Mouse (Mus musculus) lung, embryonic 15.5 days (tissue): ENCODE data around the gene Rps27a. TPM values are rescaled to one million over a fixed set of nuclear protein-coding genes. Genes with fewer than 3 reads are reported as not detected.
"Not testable (repeated sequence)": the region's sequence is repeated elsewhere in the genome, so short reads cannot be mapped to it uniquely, and the experiment has no call there.

Source experiments
- ATAC-seq: fragments of 200-750 bp; cut with Nextera tagmentation; 2 replicates; pipeline ENCODE4 v1.8.0; 2017; ENCODE audit warnings: moderate number of reproducible peaks, borderline replicate concordance; ENCODE audit not compliant: low FRiP score, low TSS enrichment; ENCODE audit errors: extremely low read depth
- H3K27ac ChIP-seq: fragments of 300-500 bp; sonication (generic); 2 replicates; pipeline ENCODE4 v1.5.1; 2015; ENCODE audit warnings: moderate library complexity, mild to moderate bottlenecking, inconsistent platforms
- H3K27me3 ChIP-seq: fragments of 300-500 bp; sonication (generic); 2 replicates; pipeline ENCODE4 v1.6.1; 2015; ENCODE audit warnings: inconsistent platforms
- H3K36me3 ChIP-seq: fragments of 300-500 bp; sonication (generic); 2 replicates; pipeline ENCODE4 v1.6.1; 2015; ENCODE audit warnings: inconsistent platforms
- H3K4me1 ChIP-seq: fragments of 300-500 bp; sonication (generic); 2 replicates; pipeline ENCODE4 v1.6.1; 2015; ENCODE audit warnings: inconsistent platforms
- H3K4me2 ChIP-seq: fragments of 300-500 bp; sonication (generic); 2 replicates; pipeline ENCODE4 v1.6.1; 2015; ENCODE audit warnings: inconsistent platforms, mild to moderate bottlenecking, moderate library complexity
- H3K4me3 ChIP-seq: fragments of 300-500 bp; sonication (generic); 2 replicates; pipeline ENCODE4 v1.5.1; 2015; ENCODE audit warnings: mild to moderate bottlenecking, inconsistent platforms
- H3K9ac ChIP-seq: fragments of 300-500 bp; sonication (generic); 2 replicates; pipeline ENCODE4 v1.6.1; 2015; ENCODE audit warnings: inconsistent platforms
- H3K9me3 ChIP-seq: fragments of 300-500 bp; sonication (generic); 2 replicates; pipeline ENCODE4 v1.6.1; 2016; ENCODE audit warnings: inconsistent platforms
- WGBS: fragments of 180-500 bp; shearing (Covaris S2); methylation state at CpG from one replicate; pipeline ENCODE4 v1.1.7; 2015; 5-methylcytosine and 5-hydroxymethylcytosine counted together
- polyA plus RNA-seq: library from polyadenylated mRNA; unstranded; fragments of >200 nt; fragmentation: Nextera tagmentation; extraction: Ambion mirVana; gene quantifications from 2 replicates; pipeline ENCODE4 v1.2.1, GENCODE M21; 2015

The Rps27a gene
- polyA plus RNA-seq, 1 experiment from 2014 or later = 1,003 TPM

GRCm38 (mm10) chr11:29546762-29547161, 1.1 kb downstream of the Rps27a start:
- Histone ChIP-seq H3K9me3 (no peaks in the 10 kb centered on the region), H3K9ac (peak overlapping the region; percentile 63), H3K27ac (0 out of 2 replicates have a peak overlapping the region, but pooled peaks have one; percentile 88), H3K4me1 (peaks cover 12% of the 10 kb centered on the region), H3K4me3 (peak overlapping the region; percentile 75), H3K36me3 (peaks cover 34% of the 10 kb centered on the region), H3K4me2 (peak overlapping the region; percentile 74), H3K27me3 (no peaks in the 10 kb centered on the region)
- WGBS = 10% methylated on average over 2 of the region's 2 CpGs
- ATAC-seq = no peak

GRCm38 (mm10) chr11:29546297-29546696, 1.6 kb downstream of the Rps27a start:
- 96% methylated on average over 2 of the region's 2 CpGs for WGBS
- peaks cover 37% of the 10 kb centered on the region for H3K36me3 ChIP-seq

GRCm38 (mm10) chr11:29545150-29545752, 2.7 kb downstream of the Rps27a start:
- Histone ChIP-seq H3K36me3 (peaks cover 40% of the 10 kb centered on the region), H3K4me1 (peaks cover 12% of the 10 kb centered on the region)
- H3K27me3 ChIP-seq, H3K9ac ChIP-seq, H3K27ac ChIP-seq, H3K4me2 ChIP-seq, H3K4me3 ChIP-seq, ATAC-seq, H3K9me3 ChIP-seq: not testable (repeated sequence)
- 88% methylated on average over 4 of the region's 4 CpGs for WGBS

More at GRCm38 (mm10) chr11:29546297-29546696, 1.6 kb downstream of the Rps27a start:
- ATAC-seq, H3K27me3 ChIP-seq, H3K9me3 ChIP-seq, H3K27ac ChIP-seq: not testable (repeated sequence)
- Histone ChIP-seq H3K9ac (peak overlapping the region; percentile 63), H3K4me2 (peak overlapping the region; percentile 74), H3K4me3 (peak overlapping the region; percentile 75), H3K4me1 (peaks cover 12% of the 10 kb centered on the region)

GRCm38 (mm10) chr11:29544225-29544945, 3.5 kb downstream of the Rps27a start:
- no peak overlapping the region for H3K4me3 ChIP-seq
- H3K27ac ChIP-seq = no peak overlapping the region
- peaks cover 42% of the 10 kb centered on the region for H3K36me3 ChIP-seq
- H3K9me3 ChIP-seq = no peaks in the 10 kb centered on the region
- ATAC-seq = no peak
- no peak overlapping the region for H3K9ac ChIP-seq
- WGBS = 93% methylated on average over 3 of the region's 3 CpGs
- H3K4me1 ChIP-seq = peaks cover 12% of the 10 kb centered on the region
- no peak overlapping the region for H3K4me2 ChIP-seq
- no peaks in the 10 kb centered on the region for H3K27me3 ChIP-seq

GRCm38 (mm10) chr11:29538201-29538600, 9.7 kb downstream of the Rps27a start:
- Histone ChIP-seq H3K9ac (no peak overlapping the region), H3K27me3 (no peaks in the 10 kb centered on the region), H3K27ac (no peak overlapping the region), H3K36me3 (peaks cover 38% of the 10 kb centered on the region), H3K9me3 (no peaks in the 10 kb centered on the region), H3K4me2 (no peak overlapping the region), H3K4me3 (no peak overlapping the region), H3K4me1 (no peaks in the 10 kb centered on the region)
- ATAC-seq = no peak
- WGBS = 97% methylated on average over 1 of the region's 1 CpGs

- Histone ChIP-seq H3K36me3 (peaks cover 13% of the 10 kb centered on the region), H3K9ac (peak within 1 kb of the TSS; percentile 69), H3K27me3 (no peaks in the 10 kb centered on the region), H3K9me3 (no peaks in the 10 kb centered on the region), H3K27ac (peak within 1 kb of the TSS; percentile 72), H3K4me2 (peak within 1 kb of the TSS; percentile 63), H3K4me3 (peak within 1 kb of the TSS; percentile 69), H3K4me1 (peaks cover 9% of the 10 kb centered on the region)
- ATAC-seq = peak; percentile 96
- 3% methylated on average over 47 of the region's 47 CpGs for WGBS
These were observed 21.7 kb downstream of the Rps27a start, which contains the start of gene Mtif2 for GRCm38 (mm10) chr11:29525988-29526794. Mtif2 (plus strand) TSS chr11:29526408.

GRCm38 (mm10) chr11:29514682-29515412, 33.1 kb downstream of the Rps27a start, which contains the start of gene Prorsd1:
Prorsd1 (minus strand) TSS chr11:29515033.
- peak within 1 kb of the TSS; percentile 67 for H3K9ac ChIP-seq
- H3K9me3 ChIP-seq = no peaks in the 10 kb centered on the region
- H3K4me2 ChIP-seq = peak within 1 kb of the TSS; percentile 76
- peak within 1 kb of the TSS; percentile 81 for H3K27ac ChIP-seq
- ATAC-seq = peak; percentile 99
- H3K27me3 ChIP-seq = no peaks in the 10 kb centered on the region
- H3K4me1 ChIP-seq = peaks cover 5% of the 10 kb centered on the region; the same call in 1 of the 2 replicates
- no peaks in the 10 kb centered on the region; the same call in 1 of the 2 replicates for H3K36me3 ChIP-seq
- H3K4me3 ChIP-seq = peak within 1 kb of the TSS; percentile 73
- 2% methylated on average over 40 of the region's 40 CpGs for WGBS

- no peak for ATAC-seq
- Histone ChIP-seq H3K4me3 (peak overlapping the region; percentile 73), H3K27me3 (no peaks in the 10 kb centered on the region), H3K36me3 (no peaks in the 10 kb centered on the region; the same call in 1 of the 2 replicates), H3K4me1 (peaks cover 5% of the 10 kb centered on the region; the same call in 1 of the 2 replicates), H3K9me3 (no peaks in the 10 kb centered on the region), H3K9ac (peak overlapping the region; percentile 67), H3K4me2 (peak overlapping the region; percentile 76), H3K27ac (peak overlapping the region; percentile 81)
- 20% methylated on average over 10 of the region's 10 CpGs for WGBS
These were observed 33.6 kb downstream of the Rps27a start for GRCm38 (mm10) chr11:29514325-29514681.

- ATAC-seq = no peak
- no peak overlapping the region for H3K4me2 ChIP-seq
- H3K36me3 ChIP-seq = no peaks in the 10 kb centered on the region; the same call in 1 of the 2 replicates
- no peak overlapping the region for H3K27ac ChIP-seq
- H3K27me3 ChIP-seq = no peaks in the 10 kb centered on the region
- H3K9ac ChIP-seq = no peak overlapping the region
- H3K4me3 ChIP-seq = no peak overlapping the region
- H3K4me1 ChIP-seq = peaks cover 5% of the 10 kb centered on the region; the same call in 1 of the 2 replicates
- H3K9me3 ChIP-seq = no peaks in the 10 kb centered on the region
- WGBS = 91% methylated on average over 4 of the region's 4 CpGs
These were observed 34.9 kb downstream of the Rps27a start for GRCm38 (mm10) chr11:29512818-29513535.

GRCm38 (mm10) chr11:29509421-29509820, 38.5 kb downstream of the Rps27a start:
- no peak overlapping the region for H3K27ac ChIP-seq
- ATAC-seq = no peak

More at GRCm38 (mm10) chr11:29509421-29509820, 38.5 kb downstream of the Rps27a start:
- 94% methylated on average over 1 of the region's 1 CpGs for WGBS
- Histone ChIP-seq H3K4me1 (peaks cover 5% of the 10 kb centered on the region; the same call in 1 of the 2 replicates), H3K9me3 (no peaks in the 10 kb centered on the region), H3K4me2 (no peak overlapping the region), H3K36me3 (peaks cover 12% of the 10 kb centered on the region), H3K4me3 (no peak overlapping the region), H3K9ac (no peak overlapping the region), H3K27me3 (no peaks in the 10 kb centered on the region)
